Comparison of ENCODE assay signal across 14 mouse cellular contexts in genomic region chr12:99246984-99247746, GRCm38 (mm10).
DNase-seq lines count a peak whose midpoint lies in the region; ATAC-seq and TF ChIP-seq lines count a peak whose summit lies in the region.
"Had no signal": no experiment of that assay in that cellular context is flagged by ENCODE, and none has a peak within 500 bp of the region (broad histone marks: within the 10 kb centered on the region; RNA-seq: fewer than 3 reads in every experiment).

No protein-coding gene starts in this region.

- WGBS in hindbrain, embryonic 10.5 days: 75% methylated on average over 10 of the region's 10 CpGs
- 78% methylated on average over 10 of the region's 10 CpGs for WGBS in hindbrain, embryonic 12.5 days
- 77% methylated on average over 10 of the region's 10 CpGs for WGBS in neural tube, embryonic 13.5 days
- WGBS in olfactory bulb, adult 2 months: 68% methylated on average over 10 of the region's 10 CpGs

- H3K27ac ChIP-seq in hindbrain, embryonic 10.5 days: peak overlapping the region; percentile 47; the same call in 1 of the 2 replicates
- H3K27ac ChIP-seq in hindbrain, embryonic 12.5 days: no peak overlapping the region
- H3K27ac ChIP-seq in neural tube, embryonic 13.5 days (replicated peaks): peak overlapping the region; percentile 2; the same call in 1 of the 2 replicates
- H3K27ac ChIP-seq in olfactory bulb, adult 2 months (ENCODE audit: insufficient read depth, low read depth, low read length): peak overlapping the region; percentile 21; the same call in 1 of the 2 replicates
- H3K27ac ChIP-seq: limb, embryonic 12.5 days had no signal

- no peak for DNase-seq in hindbrain, embryonic 10.5 days (ENCODE audit: low spot score)
- DNase-seq in neural tube, embryonic 10.5 days (ENCODE audit: extremely low spot score, low spot score): no peak
- DNase-seq in cerebellum, postnatal 10 days: peak; percentile 50 to 59
- DNase-seq in lung, postnatal 14 days: no peak
- DNase-seq: adrenal gland, postnatal 36 days; gastrocnemius, postnatal 36 days; lung, postnatal 36 days; thymus, adult 18-20 months had no signal

- TF ChIP-seq CTCF in olfactory bulb, adult 2 months (IDR thresholded peaks at IDR 0.05; ENCODE audit: insufficient read depth, low read depth, low read length): no peak

- H3K9ac ChIP-seq in hindbrain, embryonic 12.5 days: no peak overlapping the region
- no peak overlapping the region for H3K9ac ChIP-seq in neural tube, embryonic 13.5 days
- H3K9ac ChIP-seq: limb, embryonic 12.5 days had no signal

- H3K27me3 ChIP-seq in hindbrain, embryonic 10.5 days (ENCODE audit: insufficient read depth, poor library complexity, severe bottlenecking): no peaks in the 10 kb centered on the region
- no peaks in the 10 kb centered on the region for H3K27me3 ChIP-seq in hindbrain, embryonic 12.5 days
- H3K27me3 ChIP-seq in neural tube, embryonic 13.5 days: no peaks in the 10 kb centered on the region
- H3K27me3 ChIP-seq: limb, embryonic 12.5 days had no signal

- peaks cover 17% of the 10 kb centered on the region; the same call in 1 of the 2 replicates for H3K4me1 ChIP-seq in hindbrain, embryonic 10.5 days (replicated peaks)
- H3K4me1 ChIP-seq in hindbrain, embryonic 12.5 days: peaks cover 21% of the 10 kb centered on the region; the same call in 1 of the 2 replicates
- H3K4me1 ChIP-seq in neural tube, embryonic 13.5 days (replicated peaks): peaks cover 31% of the 10 kb centered on the region
- peaks cover 9% of the 10 kb centered on the region for H3K4me1 ChIP-seq in olfactory bulb, adult 2 months (ENCODE audit: control insufficient read depth, insufficient read depth, low read length)

- peaks cover 5% of the 10 kb centered on the region; the same call in 1 of the 2 replicates for H3K36me3 ChIP-seq in hindbrain, embryonic 10.5 days
- no peaks in the 10 kb centered on the region for H3K36me3 ChIP-seq in hindbrain, embryonic 12.5 days
- H3K36me3 ChIP-seq in neural tube, embryonic 13.5 days: no peaks in the 10 kb centered on the region
- H3K36me3 ChIP-seq: limb, embryonic 12.5 days had no signal

- no peak for TF ChIP-seq POLR2A in olfactory bulb, adult 2 months (IDR thresholded peaks at IDR 0.05; ENCODE audit: insufficient read depth, low read depth, low read length)

- no peak overlapping the region for H3K4me3 ChIP-seq in hindbrain, embryonic 10.5 days
- no peak overlapping the region for H3K4me3 ChIP-seq in hindbrain, embryonic 12.5 days
- H3K4me3 ChIP-seq in neural tube, embryonic 13.5 days: no peak overlapping the region
- H3K4me3 ChIP-seq in olfactory bulb, adult 2 months (ENCODE audit: insufficient read depth, low read depth, low read length): no peak overlapping the region
- H3K4me3 ChIP-seq: erythroblast, embryonic 14.5 days; limb, embryonic 12.5 days; myocyte had no signal

- H3K4me2 ChIP-seq in hindbrain, embryonic 12.5 days (replicated peaks): no peak overlapping the region
- H3K4me2 ChIP-seq in neural tube, embryonic 13.5 days: no peak overlapping the region
- H3K4me2 ChIP-seq: limb, embryonic 12.5 days had no signal

- H3K9me3 ChIP-seq in hindbrain, embryonic 10.5 days: no peaks in the 10 kb centered on the region
- no peaks in the 10 kb centered on the region for H3K9me3 ChIP-seq in hindbrain, embryonic 12.5 days (replicated peaks)
- no peaks in the 10 kb centered on the region for H3K9me3 ChIP-seq in neural tube, embryonic 13.5 days
- H3K9me3 ChIP-seq: limb, embryonic 12.5 days had no signal

- no peak for ATAC-seq in hindbrain, embryonic 12.5 days (ENCODE audit: low FRiP score)
- 0 out of 2 replicates have a peak, but pooled peaks have one; percentile 49 for ATAC-seq in neural tube, embryonic 13.5 days (ENCODE audit: low read depth)

Comparison
In these comparisons a context has a peak if more than half of its experiments do, and no peak if none do; other contexts are left out.
1. DNase-seq: peak in cerebellum, postnatal 10 days (2 of 2); none in hindbrain, embryonic 10.5 days (single experiment), neural tube, embryonic 10.5 days (single experiment) and lung, postnatal 14 days (single experiment).